Mouse (Mus musculus): ENCODE data around the gene Klkb1. TPM values are rescaled to one million over a fixed set of nuclear protein-coding genes. Genes with fewer than 3 reads are reported as not detected.

The Klkb1 gene
- polyA plus RNA-seq, 1 experiment, result 0.85 TPM

GRCm38 (mm10) chr8:45236164-45236912 lies 58.3 kb downstream of the Klkb1 start:
- Histone ChIP-seq H3K4me3 (ENCODE audit: control insufficient read depth, low read depth, low read length) (no peak overlapping the region), H3K27ac (ENCODE audit: control insufficient read depth, insufficient read depth, low read depth, low read length) (no peak overlapping the region)
- no peak for TF ChIP-seq POLR2A (IDR thresholded peaks at IDR 0.05; ENCODE audit: control insufficient read depth, low read depth, low read length)
- TF ChIP-seq CTCF (IDR thresholded peaks at IDR 0.05; ENCODE audit: control insufficient read depth, insufficient read depth, insufficient replicate concordance, low read depth, low read length), result 0 out of 2 replicates have a peak, but pooled peaks have one; percentile 13

GRCm38 (mm10) chr8:45235228-45235627 lies 59.4 kb downstream of the Klkb1 start:
- H3K27me3 ChIP-seq (ENCODE audit: control insufficient read depth, insufficient read depth, low read length), result no peaks in the 10 kb centered on the region
- no peaks in the 10 kb centered on the region for H3K4me1 ChIP-seq (ENCODE audit: control insufficient read depth, insufficient read depth, low read length)
- H3K36me3 ChIP-seq (ENCODE audit: control insufficient read depth, insufficient read depth, low read length), result no peaks in the 10 kb centered on the region
- no peak overlapping the region for H3K27ac ChIP-seq (ENCODE audit: control insufficient read depth, insufficient read depth, low read depth, low read length)
- TF ChIP-seq POLR2A (IDR thresholded peaks at IDR 0.05; ENCODE audit: control insufficient read depth, low read depth, low read length) (no peak), CTCF (IDR thresholded peaks at IDR 0.05; ENCODE audit: control insufficient read depth, insufficient read depth, insufficient replicate concordance, low read depth, low read length) (no peak)
- H3K4me3 ChIP-seq (ENCODE audit: control insufficient read depth, low read depth, low read length), result no peak overlapping the region

More at GRCm38 (mm10) chr8:45236164-45236912, 58.3 kb downstream of the Klkb1 start:
- Histone ChIP-seq H3K36me3 (ENCODE audit: control insufficient read depth, insufficient read depth, low read length) (no peaks in the 10 kb centered on the region), H3K27me3 (ENCODE audit: control insufficient read depth, insufficient read depth, low read length) (no peaks in the 10 kb centered on the region), H3K4me1 (ENCODE audit: control insufficient read depth, insufficient read depth, low read length) (no peaks in the 10 kb centered on the region)

DNA sequence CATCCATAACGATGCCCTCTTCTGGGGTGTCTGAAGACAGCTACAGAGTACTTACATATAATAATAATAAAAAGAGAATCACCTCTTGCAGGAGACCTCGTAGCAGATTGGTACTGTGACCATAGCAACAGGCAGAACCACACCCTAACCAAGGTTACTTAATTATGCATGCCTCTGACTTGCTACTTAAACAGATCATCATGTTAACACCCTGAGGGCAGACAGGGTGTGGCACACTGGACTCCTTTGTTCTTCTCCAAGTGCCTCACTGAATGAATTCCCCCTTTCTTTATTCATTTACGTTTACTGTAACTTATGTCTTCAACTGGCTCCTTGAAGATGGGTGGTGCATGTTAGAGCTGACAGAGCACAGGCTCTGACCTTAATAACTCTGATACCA lies 61.4 kb downstream of the Klkb1 start:
- H3K27ac ChIP-seq (ENCODE audit: control insufficient read depth, insufficient read depth, low read depth, low read length), result no peak overlapping the region
- H3K36me3 ChIP-seq (ENCODE audit: control insufficient read depth, insufficient read depth, low read length), result no peaks in the 10 kb centered on the region
- H3K27me3 ChIP-seq (ENCODE audit: control insufficient read depth, insufficient read depth, low read length), result no peaks in the 10 kb centered on the region
- no peaks in the 10 kb centered on the region for H3K4me1 ChIP-seq (ENCODE audit: control insufficient read depth, insufficient read depth, low read length)
- H3K4me3 ChIP-seq (ENCODE audit: control insufficient read depth, low read depth, low read length), result no peak overlapping the region
- TF ChIP-seq POLR2A (IDR thresholded peaks at IDR 0.05; ENCODE audit: control insufficient read depth, low read depth, low read length), result no peak
- TF ChIP-seq CTCF (IDR thresholded peaks at IDR 0.05; ENCODE audit: control insufficient read depth, insufficient read depth, insufficient replicate concordance, low read depth, low read length), result no peak

Other genes with a start within 250 kb of the Klkb1 start
- gene Mtnr1a, start 225.7 kb downstream of the Klkb1 start, polyA plus RNA-seq (2012; rRNA removed), result 4.5 and 4.8 TPM in 2 replicates
- 1.4 and 1.6 TPM in 2 replicates for gene F11, start 32.8 kb downstream of the Klkb1 start, polyA plus RNA-seq (2012; rRNA removed)
- 0.82 and 1.6 TPM in 2 replicates for gene Gm45753, start 13.6 kb upstream of the Klkb1 start, polyA plus RNA-seq (2012; rRNA removed)
- 0.35 TPM in 2 replicates for gene Cyp4v3, start 38.4 kb upstream of the Klkb1 start, polyA plus RNA-seq (2012; rRNA removed)
- gene Fam149a, start 87.4 kb upstream of the Klkb1 start, polyA plus RNA-seq (2012; rRNA removed), result 0.25 and 0.43 TPM in 2 replicates
- gene Tlr3, start 116.2 kb upstream of the Klkb1 start, polyA plus RNA-seq (2012; rRNA removed), result 0.68 and 0.69 TPM in 2 replicates
- gene Sorbs2, start 212.9 kb upstream of the Klkb1 start, polyA plus RNA-seq (2012; rRNA removed), result 5.8 and 8.1 TPM in 2 replicates

All from testis, adult 2 months (tissue).